ENCODE assay signal across 23 mouse cellular contexts in the genomic region with DNA sequence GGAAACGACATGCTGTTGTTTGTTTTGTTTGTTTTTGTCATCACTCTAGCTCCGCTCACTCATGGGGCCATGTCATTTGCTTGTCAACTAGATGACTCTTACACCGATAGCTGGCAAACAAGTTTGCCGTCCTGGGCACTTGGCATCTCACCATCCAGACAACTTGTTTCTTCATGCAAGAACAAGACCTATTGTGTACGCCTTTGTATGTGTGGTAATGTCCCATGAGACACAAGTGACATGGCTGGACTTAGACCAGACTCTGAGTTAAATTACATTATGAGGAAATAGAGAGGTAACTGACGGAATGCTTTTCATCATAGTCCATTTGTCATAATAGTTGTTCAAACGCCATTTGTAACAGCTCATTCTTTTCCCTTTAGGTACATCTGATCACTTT. TPM values are rescaled to one million over a fixed set of nuclear protein-coding genes. Genes with fewer than 3 reads are reported as not detected.
"Had no signal": no experiment of that assay in that cellular context is flagged by ENCODE, and none has a peak within 500 bp of the region (broad histone marks: within the 10 kb centered on the region; RNA-seq: fewer than 3 reads in every experiment).

No protein-coding gene starts in this region.

- H3K27me3 ChIP-seq: limb, embryonic 13.5 days; liver, embryonic 12.5 days; liver, embryonic 15.5 days; midbrain, embryonic 12.5 days; midbrain, embryonic 15.5 days; neural tube, embryonic 12.5 days; neural tube, embryonic 15.5 days; stomach, embryonic 15.5 days had no signal

- H3K9me3 ChIP-seq: limb, embryonic 10.5 days; liver, embryonic 15.5 days; midbrain, embryonic 15.5 days; neural tube, embryonic 15.5 days; stomach, embryonic 15.5 days had no signal

- H3K27ac ChIP-seq: layer of hippocampus, adult 2 months; limb, embryonic 10.5 days; limb, embryonic 13.5 days; liver, embryonic 12.5 days; liver, embryonic 15.5 days; midbrain, embryonic 12.5 days; midbrain, embryonic 15.5 days; neural tube, embryonic 12.5 days; neural tube, embryonic 15.5 days; stomach, embryonic 15.5 days had no signal

- DNase-seq: kidney, postnatal 25 days; layer of hippocampus, adult 9-11 months; lung, adult 2 months; lung, postnatal 14 days; lung, postnatal 4 days; right cerebral cortex, adult 18-20 months; right cerebral cortex, postnatal 14 days; spleen, adult 18-20 months; thymus, postnatal 36 days had no signal

- H3K4me2 ChIP-seq: limb, embryonic 13.5 days; liver, embryonic 12.5 days; liver, embryonic 15.5 days; midbrain, embryonic 12.5 days; midbrain, embryonic 15.5 days; neural tube, embryonic 12.5 days; neural tube, embryonic 15.5 days; stomach, embryonic 15.5 days had no signal

- H3K36me3 ChIP-seq: limb, embryonic 10.5 days; liver, embryonic 12.5 days; liver, embryonic 15.5 days; midbrain, embryonic 12.5 days; midbrain, embryonic 15.5 days; neural tube, embryonic 12.5 days; neural tube, embryonic 15.5 days; stomach, embryonic 15.5 days had no signal

- ATAC-seq: liver, embryonic 12.5 days; midbrain, embryonic 15.5 days had no signal

- H3K4me3 ChIP-seq: layer of hippocampus, adult 2 months; limb, embryonic 10.5 days; limb, embryonic 13.5 days; liver, embryonic 12.5 days; liver, embryonic 15.5 days; midbrain, embryonic 12.5 days; midbrain, embryonic 15.5 days; neural tube, embryonic 12.5 days; neural tube, embryonic 15.5 days; stomach, embryonic 15.5 days had no signal

- H3K4me1 ChIP-seq: neural tube, embryonic 12.5 days; stomach, embryonic 15.5 days had no signal

- H3K9ac ChIP-seq: limb, embryonic 13.5 days; liver, embryonic 12.5 days; liver, embryonic 15.5 days; midbrain, embryonic 12.5 days; midbrain, embryonic 15.5 days; neural tube, embryonic 12.5 days; neural tube, embryonic 15.5 days; stomach, embryonic 15.5 days had no signal

RNA-seq across cellular contexts. Expression of gene Gm49387, which starts 5.2 kb away (rescaled TPM):
- polyA plus RNA-seq: kidney, adult 2 months; kidney, embryonic 14.5 days; kidney, postnatal 0 days; large intestine, adult 2 months; lung, adult 2 months; stomach, embryonic 15.5 days had no signal

RNA-seq across cellular contexts. Expression of gene Colq, which starts 54.8 kb away (rescaled TPM):
- polyA plus RNA-seq: midbrain, embryonic 15.5 days had no signal
